Mouse (Mus musculus): ENCODE data around the gene Olfr279. TPM values are rescaled to one million over a fixed set of nuclear protein-coding genes. Genes with fewer than 3 reads are reported as not detected.

Olfr279 gene
- total RNA-seq (2015; ENCODE audit: low replicate concordance) (not detected in 2 replicates), total RNA-seq (2017; ENCODE audit: low replicate concordance) (not detected in 2 replicates)

GRCm38 (mm10) chr15:98492102-98492501 is at the start of gene Olfr279:
TSS of gene Olfr279 (plus strand) at chr15:98492402.
- no peak for ATAC-seq (replicated peaks; ENCODE audit: low FRiP score, poor library complexity, severe bottlenecking)

- ATAC-seq (replicated peaks; ENCODE audit: low FRiP score, poor library complexity, severe bottlenecking): no peak
These were observed 47.6 kb upstream of the Olfr279 start for GRCm38 (mm10) chr15:98444561-98444960.

GRCm38 (mm10) chr15:98448521-98448920 is 43.7 kb upstream of the Olfr279 start:
- ATAC-seq (replicated peaks; ENCODE audit: low FRiP score, poor library complexity, severe bottlenecking): no peak

GRCm38 (mm10) chr15:98452288-98452687 is 39.9 kb upstream of the Olfr279 start, which contains the start of gene Olfr281:
TSS of gene Olfr281 (plus strand) at chr15:98452588.
- no peak for ATAC-seq (replicated peaks; ENCODE audit: low FRiP score, poor library complexity, severe bottlenecking)

GRCm38 (mm10) chr15:98469596-98469995 is 22.6 kb upstream of the Olfr279 start, which contains the start of gene OR5BS1P:
TSS of gene OR5BS1P (plus strand) at chr15:98469896.
- ATAC-seq (replicated peaks; ENCODE audit: low FRiP score, poor library complexity, severe bottlenecking): no peak

GRCm38 (mm10) chr15:98471539-98471938 is 20.7 kb upstream of the Olfr279 start:
- no peak for ATAC-seq (replicated peaks; ENCODE audit: low FRiP score, poor library complexity, severe bottlenecking)

GRCm38 (mm10) chr15:98474958-98475357 is 17.2 kb upstream of the Olfr279 start:
- no peak for ATAC-seq (replicated peaks; ENCODE audit: low FRiP score, poor library complexity, severe bottlenecking)

GRCm38 (mm10) chr15:98475382-98475781 is 16.8 kb upstream of the Olfr279 start:
- 0 out of 2 replicates have a peak, but pooled peaks have one; percentile 10 for ATAC-seq (replicated peaks; ENCODE audit: low FRiP score, poor library complexity, severe bottlenecking)

- no peak for ATAC-seq (replicated peaks; ENCODE audit: low FRiP score, poor library complexity, severe bottlenecking)
These were observed 15.9 kb upstream of the Olfr279 start for GRCm38 (mm10) chr15:98476281-98476680.

GRCm38 (mm10) chr15:98479568-98480102 is 12.6 kb upstream of the Olfr279 start:
- ATAC-seq (replicated peaks; ENCODE audit: low FRiP score, poor library complexity, severe bottlenecking): no peak

GRCm38 (mm10) chr15:98482701-98483100 is 9.5 kb upstream of the Olfr279 start, which contains the start of gene Lalba:
TSS of gene Lalba (minus strand) at chr15:98482721.
- no peak for ATAC-seq (replicated peaks; ENCODE audit: low FRiP score, poor library complexity, severe bottlenecking)

GRCm38 (mm10) chr15:98483907-98484886 is 8.0 kb upstream of the Olfr279 start:
- ATAC-seq (replicated peaks; ENCODE audit: low FRiP score, poor library complexity, severe bottlenecking): no peak

GRCm38 (mm10) chr15:98486433-98487021 is 5.7 kb upstream of the Olfr279 start:
- no peak for ATAC-seq (replicated peaks; ENCODE audit: low FRiP score, poor library complexity, severe bottlenecking)

GRCm38 (mm10) chr15:98491332-98491731 is 870 bp upstream of the Olfr279 start:
- ATAC-seq (replicated peaks; ENCODE audit: low FRiP score, poor library complexity, severe bottlenecking): no peak

- ATAC-seq (replicated peaks; ENCODE audit: low FRiP score, poor library complexity, severe bottlenecking): no peak
These were observed 5.4 kb downstream of the Olfr279 start for GRCm38 (mm10) chr15:98497631-98498030.

- no peak for ATAC-seq (replicated peaks; ENCODE audit: low FRiP score, poor library complexity, severe bottlenecking)
These were observed 11.1 kb downstream of the Olfr279 start for GRCm38 (mm10) chr15:98503317-98503716.

- ATAC-seq (replicated peaks; ENCODE audit: low FRiP score, poor library complexity, severe bottlenecking): peak; percentile 47; the same call in 1 of the 2 replicates
These were observed 12.3 kb downstream of the Olfr279 start for GRCm38 (mm10) chr15:98504514-98504913.

- ATAC-seq (replicated peaks; ENCODE audit: low FRiP score, poor library complexity, severe bottlenecking): no peak
These were observed 14.2 kb downstream of the Olfr279 start for GRCm38 (mm10) chr15:98506253-98506957.

GRCm38 (mm10) chr15:98507321-98507720 is 15.1 kb downstream of the Olfr279 start:
- no peak for ATAC-seq (replicated peaks; ENCODE audit: low FRiP score, poor library complexity, severe bottlenecking)

- no peak for ATAC-seq (replicated peaks; ENCODE audit: low FRiP score, poor library complexity, severe bottlenecking)
These were observed 17.2 kb downstream of the Olfr279 start for GRCm38 (mm10) chr15:98509387-98509786.

Data from erythroid progenitor cell, adult 5-6 weeks (primary cell).